In the genomic region with DNA sequence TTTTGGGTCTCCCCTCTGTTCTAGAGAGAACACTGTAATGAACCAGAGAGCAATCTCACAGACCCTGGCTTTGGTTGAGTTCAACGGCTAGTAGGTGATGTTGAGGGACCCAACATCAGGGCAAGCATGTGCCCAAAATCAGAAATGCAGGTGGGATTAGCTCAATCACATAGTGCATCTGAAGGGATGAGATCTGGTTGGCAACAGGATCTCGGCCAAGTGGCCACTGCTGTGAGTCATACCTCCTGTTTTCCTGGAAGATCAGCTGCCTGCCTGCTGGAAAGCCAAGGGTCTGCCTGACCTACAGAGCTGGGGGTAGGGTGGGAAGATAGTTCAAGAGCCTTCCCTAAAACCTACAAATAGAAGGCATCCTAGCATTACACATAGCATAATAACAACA, we compare ENCODE assay signal across 12 mouse cellular contexts.
"Had no signal": no experiment of that assay in that cellular context is flagged by ENCODE, and none has a peak within 500 bp of the region (broad histone marks: within the 10 kb centered on the region; RNA-seq: fewer than 3 reads in every experiment).

No protein-coding gene starts in this region.

- H3K27me3 ChIP-seq: midbrain, embryonic 15.5 days; neural tube, embryonic 12.5 days had no signal

- H3K4me1 ChIP-seq: megakaryocyte, embryonic 14.5 days had no signal

- H3K9me3 ChIP-seq: megakaryocyte, embryonic 14.5 days; midbrain, embryonic 13.5 days; midbrain, embryonic 15.5 days; neural tube, embryonic 12.5 days had no signal

- H3K27ac ChIP-seq: midbrain, embryonic 13.5 days; midbrain, embryonic 15.5 days; neural tube, embryonic 12.5 days had no signal

- DNase-seq: lung, adult 18-20 months; lung, embryonic 14.5 days; lung, postnatal 10 days; lung, postnatal 4 days; right cerebral cortex, postnatal 14 days; thymus, adult 18-20 months; thymus, postnatal 14 days; thymus, postnatal 36 days had no signal

- H3K4me3 ChIP-seq: megakaryocyte, embryonic 14.5 days; midbrain, embryonic 13.5 days; midbrain, embryonic 15.5 days; neural tube, embryonic 12.5 days had no signal

- H3K36me3 ChIP-seq: midbrain, embryonic 13.5 days; midbrain, embryonic 15.5 days; neural tube, embryonic 12.5 days had no signal
